Mouse (Mus musculus): ENCODE results near the gene Nmb. TPM values are rescaled to one million over a fixed set of nuclear protein-coding genes. Genes with fewer than 3 reads are reported as not detected.
A peak's percentile ranks its signal among the peaks of the same experiment; 100 is the strongest.

Nmb gene
- total RNA-seq, 2 experiments from 2014 or later: 3.8 to 10.7 TPM

- DNase-seq (ENCODE audit: low spot score): peak; percentile 88
These were observed 3.9 kb downstream of the Nmb start, which contains the start of gene Wdr73 for GRCm38 (mm10) chr7:80900944-80901501. Gene Wdr73 (minus strand): TSS chr7:80901269.

GRCm38 (mm10) chr7:80897721-80898120 is 7.2 kb downstream of the Nmb start:
- no peak for DNase-seq (ENCODE audit: low spot score)

GRCm38 (mm10) chr7:80897134-80897533 is 7.7 kb downstream of the Nmb start:
- DNase-seq (ENCODE audit: low spot score): no peak

- DNase-seq (ENCODE audit: low spot score): no peak
These were observed 9.9 kb downstream of the Nmb start for GRCm38 (mm10) chr7:80894815-80895519.

GRCm38 (mm10) chr7:80894196-80894595 is 10.7 kb downstream of the Nmb start:
- DNase-seq (ENCODE audit: low spot score): no peak

GRCm38 (mm10) chr7:80893753-80894129 is 11.1 kb downstream of the Nmb start:
- no peak for DNase-seq (ENCODE audit: low spot score)

- no peak for DNase-seq (ENCODE audit: low spot score)
These were observed 11.7 kb downstream of the Nmb start for GRCm38 (mm10) chr7:80893086-80893752.

- DNase-seq (ENCODE audit: low spot score): no peak
These were observed 15.0 kb downstream of the Nmb start for GRCm38 (mm10) chr7:80889841-80890241.

- peak; percentile 55 for DNase-seq (ENCODE audit: low spot score)
These were observed 15.8 kb downstream of the Nmb start for GRCm38 (mm10) chr7:80889021-80889511.

- no peak for DNase-seq (ENCODE audit: low spot score)
These were observed 16.3 kb downstream of the Nmb start for GRCm38 (mm10) chr7:80888595-80888994.

- DNase-seq (ENCODE audit: low spot score): no peak
These were observed 19.2 kb downstream of the Nmb start for GRCm38 (mm10) chr7:80885666-80886065.

GRCm38 (mm10) chr7:80882830-80883505 is 21.9 kb downstream of the Nmb start:
- peak; percentile 24 for DNase-seq (ENCODE audit: low spot score)

GRCm38 (mm10) chr7:80875727-80876126 is 29.1 kb downstream of the Nmb start:
- no peak for DNase-seq (ENCODE audit: low spot score)

GRCm38 (mm10) chr7:80873631-80874030 is 31.2 kb downstream of the Nmb start:
- no peak for DNase-seq (ENCODE audit: low spot score)

GRCm38 (mm10) chr7:80873038-80873437 is 31.8 kb downstream of the Nmb start:
- DNase-seq (ENCODE audit: low spot score): no peak

- no peak for DNase-seq (ENCODE audit: low spot score)
These were observed 36.2 kb downstream of the Nmb start for GRCm38 (mm10) chr7:80868686-80869085.

- DNase-seq (ENCODE audit: low spot score): no peak
These were observed 38.2 kb downstream of the Nmb start for GRCm38 (mm10) chr7:80866514-80867147.

- DNase-seq (ENCODE audit: low spot score): no peak
These were observed 39.4 kb downstream of the Nmb start for GRCm38 (mm10) chr7:80865521-80865920.

- DNase-seq (ENCODE audit: low spot score): no peak
These were observed 40.0 kb downstream of the Nmb start for GRCm38 (mm10) chr7:80864831-80865230.

- DNase-seq (ENCODE audit: low spot score): no peak
These were observed 40.7 kb downstream of the Nmb start for GRCm38 (mm10) chr7:80864151-80864550.

GRCm38 (mm10) chr7:80863520-80863919 is 41.4 kb downstream of the Nmb start:
- DNase-seq (ENCODE audit: low spot score): no peak

GRCm38 (mm10) chr7:80862475-80862874 is 42.4 kb downstream of the Nmb start:
- DNase-seq (ENCODE audit: low spot score): no peak

Data from gastrocnemius, adult 18-20 months (tissue).